Mouse (Mus musculus): ENCODE measurements around the gene Dhrs4. TPM values are rescaled to one million over a fixed set of nuclear protein-coding genes. Genes with fewer than 3 reads are reported as not detected.

Gene Dhrs4
- 153 TPM for polyA plus RNA-seq (2014; fragmentation: Illumina TruSeq; extraction: RNeasy Lipid Tissue Mini Kit (QIAGEN cat#74804); ENCODE audit: low read depth, low replicate concordance)

DNA sequence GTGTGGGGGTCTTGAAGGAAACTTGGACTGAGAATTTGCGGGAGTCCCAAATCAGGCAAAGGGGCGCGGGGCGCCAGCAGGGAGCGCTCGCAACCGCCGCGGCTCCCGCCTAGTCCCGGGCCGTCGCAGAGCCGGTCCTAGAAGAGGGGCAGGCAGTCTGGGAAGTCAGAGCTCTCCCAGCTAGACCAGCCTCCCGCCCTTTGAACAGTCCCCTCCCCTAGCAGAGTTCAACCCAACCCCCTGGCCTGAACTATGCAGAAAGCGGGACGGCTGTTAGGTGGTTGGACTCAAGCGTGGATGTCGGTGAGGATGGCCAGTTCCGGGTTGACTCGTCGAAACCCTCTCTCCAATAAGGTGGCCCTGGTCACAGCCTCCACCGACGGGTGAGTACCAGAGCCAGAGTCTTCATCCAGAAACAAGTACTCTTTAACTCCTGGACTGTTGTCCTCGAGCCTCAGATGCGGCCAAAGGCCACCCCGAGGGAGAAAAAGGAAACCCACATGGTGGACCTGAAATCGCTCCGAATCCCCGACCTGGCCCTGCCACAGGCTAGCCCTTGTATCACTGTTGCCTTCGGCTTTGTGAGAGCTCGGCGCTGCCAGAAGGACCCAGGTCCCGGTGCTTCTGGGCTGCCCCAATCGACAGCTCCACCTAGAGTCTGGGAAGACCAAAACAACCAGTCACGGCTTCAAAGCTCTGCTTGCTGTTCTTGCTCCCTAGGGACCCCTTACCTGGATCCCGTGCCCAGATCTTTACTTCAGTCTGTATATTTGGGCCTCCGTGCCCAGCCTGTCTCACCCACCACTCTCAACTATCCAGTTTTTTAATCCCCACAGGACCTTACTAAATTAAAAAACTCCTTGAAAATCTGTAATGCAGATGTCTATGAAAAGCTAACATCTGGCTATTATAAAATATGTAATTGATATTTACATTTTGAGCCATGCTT lies at the start of gene Dhrs4:
Gene Dhrs4 (plus strand): TSS at position 108 of the 949 bp plus-strand sequence.

DNA sequence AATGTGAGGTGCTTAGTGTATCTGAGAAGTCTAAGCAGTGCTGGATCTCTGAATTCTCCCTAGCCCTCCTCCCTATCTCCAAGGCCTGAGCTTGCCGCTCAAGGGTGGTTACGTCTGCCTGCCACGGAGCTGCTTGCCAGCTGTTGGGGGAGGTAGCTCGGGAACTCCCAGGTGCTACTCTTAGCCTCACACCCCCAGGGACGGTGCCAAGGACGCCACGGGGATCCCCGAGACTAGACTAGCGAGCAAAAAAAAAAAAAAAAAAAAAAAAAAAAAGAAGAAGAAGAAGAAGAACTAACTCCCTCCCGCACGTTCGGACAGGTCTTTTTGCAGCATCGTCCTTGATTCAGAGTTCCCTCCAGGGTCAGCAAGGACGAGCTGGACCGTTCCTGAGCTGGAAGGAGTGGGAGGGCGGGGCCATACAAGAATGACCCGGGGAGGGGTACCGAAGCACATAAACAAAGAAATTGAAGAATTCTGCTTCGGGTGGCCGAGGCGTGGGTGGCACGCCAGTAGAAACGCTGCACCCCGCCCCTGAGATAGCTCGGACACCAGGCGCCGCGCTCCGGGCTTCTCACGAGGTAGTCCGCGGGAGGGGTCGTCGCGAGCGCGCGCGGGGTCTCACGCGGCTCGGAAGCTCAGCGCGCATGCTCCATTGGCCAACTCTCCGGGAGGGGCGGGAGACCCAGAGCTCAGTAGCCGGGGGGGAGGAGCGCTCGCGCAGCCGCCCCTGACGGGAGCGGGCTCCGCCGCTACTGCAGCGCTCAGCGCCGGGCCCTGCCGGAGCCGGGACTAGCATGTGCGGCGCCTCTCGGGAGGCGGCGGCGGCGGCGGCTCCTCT lies 12.0 kb downstream of the Dhrs4 start, which contains the start of gene Carmil3:
Gene Carmil3 (plus strand): TSS at position 291 of the 841 bp plus-strand sequence.

DNA sequence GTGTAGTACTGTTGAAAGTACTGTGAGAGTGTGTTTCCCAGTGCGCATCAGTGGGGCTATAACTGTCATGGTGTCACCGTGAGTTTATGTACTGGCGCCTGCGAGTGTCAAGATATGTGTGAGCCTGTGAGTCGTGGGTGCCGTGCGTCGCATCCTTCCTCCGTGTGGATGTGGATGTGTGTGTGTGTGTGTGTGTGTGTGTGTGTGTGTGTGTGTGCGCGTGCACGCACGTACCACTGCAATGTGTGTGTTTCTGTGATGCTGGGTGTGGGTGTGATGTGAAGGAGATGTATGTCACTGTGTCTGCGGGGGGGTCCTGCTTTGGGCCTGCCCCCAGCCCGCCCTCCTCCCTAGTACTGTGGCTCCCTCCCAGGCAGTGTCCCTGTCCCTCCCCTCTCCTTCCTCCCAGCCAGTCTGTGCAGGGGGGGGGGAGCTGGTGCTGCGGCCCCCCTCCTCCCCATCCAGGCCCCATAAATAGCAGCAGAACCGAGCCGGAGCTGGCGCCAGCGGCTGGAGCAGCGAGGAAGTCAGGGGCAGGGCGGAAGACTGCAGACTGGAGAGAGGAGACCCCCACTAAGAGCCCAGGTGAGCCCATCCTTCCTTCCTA lies 31.7 kb downstream of the Dhrs4 start, which contains the start of gene Cpne6:
Gene Cpne6 (plus strand): TSS at position 321 of the 607 bp plus-strand sequence.

DNA sequence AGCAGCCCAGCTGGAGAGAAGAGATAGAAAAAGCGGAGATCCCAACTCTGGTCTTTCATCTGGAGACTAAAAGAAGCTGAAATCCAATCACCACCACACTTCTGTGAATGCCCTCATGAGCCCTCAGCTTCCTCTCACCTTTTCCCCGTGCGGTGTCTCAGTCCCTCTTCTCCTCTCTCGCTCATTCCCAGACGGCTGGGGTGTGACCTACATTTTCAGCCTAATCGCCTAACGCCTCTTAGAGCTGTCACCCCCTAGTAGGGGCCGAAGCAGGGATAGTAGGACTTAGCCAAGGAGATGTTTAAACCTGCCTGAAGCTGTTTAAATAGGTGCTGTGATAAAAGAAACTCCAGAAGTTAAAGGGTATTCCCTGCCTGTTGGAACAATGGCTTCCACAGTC lies 46.2 kb downstream of the Dhrs4 start, which contains the start of gene Nrl:
Gene Nrl (minus strand): TSS at position 197 of the 400 bp plus-strand sequence.

Other genes starting within 250 kb of the Dhrs4 start
- gene Carmil3, start 11.9 kb downstream of the Dhrs4 start, polyA plus RNA-seq (2014; fragmentation: Illumina TruSeq; extraction: RNeasy Lipid Tissue Mini Kit (QIAGEN cat#74804); ENCODE audit: low read depth, low replicate concordance): not detected
- not detected for gene Cpne6, start 31.7 kb downstream of the Dhrs4 start, polyA plus RNA-seq (2014; fragmentation: Illumina TruSeq; extraction: RNeasy Lipid Tissue Mini Kit (QIAGEN cat#74804); ENCODE audit: low read depth, low replicate concordance)
- gene Nrl, start 46.2 kb downstream of the Dhrs4 start, polyA plus RNA-seq (2014; fragmentation: Illumina TruSeq; extraction: RNeasy Lipid Tissue Mini Kit (QIAGEN cat#74804); ENCODE audit: low read depth, low replicate concordance): not detected
- 2.1 TPM for gene Pck2, start 61.5 kb downstream of the Dhrs4 start, polyA plus RNA-seq (2014; fragmentation: Illumina TruSeq; extraction: RNeasy Lipid Tissue Mini Kit (QIAGEN cat#74804); ENCODE audit: low read depth, low replicate concordance)
- 33.8 TPM for gene Dcaf11, start 81.2 kb downstream of the Dhrs4 start, polyA plus RNA-seq (2014; fragmentation: Illumina TruSeq; extraction: RNeasy Lipid Tissue Mini Kit (QIAGEN cat#74804); ENCODE audit: low read depth, low replicate concordance)
- not detected for gene A730061H03Rik, start 81.6 kb downstream of the Dhrs4 start, polyA plus RNA-seq (2014; fragmentation: Illumina TruSeq; extraction: RNeasy Lipid Tissue Mini Kit (QIAGEN cat#74804); ENCODE audit: low read depth, low replicate concordance)
- gene Fitm1, start 96.9 kb downstream of the Dhrs4 start, polyA plus RNA-seq (2014; fragmentation: Illumina TruSeq; extraction: RNeasy Lipid Tissue Mini Kit (QIAGEN cat#74804); ENCODE audit: low read depth, low replicate concordance): not detected
- gene Psme1, start 99.4 kb downstream of the Dhrs4 start, polyA plus RNA-seq (2014; fragmentation: Illumina TruSeq; extraction: RNeasy Lipid Tissue Mini Kit (QIAGEN cat#74804); ENCODE audit: low read depth, low replicate concordance): 112 TPM
- 6.6 TPM for gene Emc9, start 106.5 kb downstream of the Dhrs4 start, polyA plus RNA-seq (2014; fragmentation: Illumina TruSeq; extraction: RNeasy Lipid Tissue Mini Kit (QIAGEN cat#74804); ENCODE audit: low read depth, low replicate concordance)
- gene Psme2, start 112.4 kb downstream of the Dhrs4 start, polyA plus RNA-seq (2014; fragmentation: Illumina TruSeq; extraction: RNeasy Lipid Tissue Mini Kit (QIAGEN cat#74804); ENCODE audit: low read depth, low replicate concordance): 55.1 TPM
- 1.1 TPM for gene Rnf31, start 113.0 kb downstream of the Dhrs4 start, polyA plus RNA-seq (2014; fragmentation: Illumina TruSeq; extraction: RNeasy Lipid Tissue Mini Kit (QIAGEN cat#74804); ENCODE audit: low read depth, low replicate concordance)
- 18.5 TPM for gene Irf9, start 124.8 kb downstream of the Dhrs4 start, polyA plus RNA-seq (2014; fragmentation: Illumina TruSeq; extraction: RNeasy Lipid Tissue Mini Kit (QIAGEN cat#74804); ENCODE audit: low read depth, low replicate concordance)
- 0.53 TPM for gene Rec8, start 139.3 kb downstream of the Dhrs4 start, polyA plus RNA-seq (2014; fragmentation: Illumina TruSeq; extraction: RNeasy Lipid Tissue Mini Kit (QIAGEN cat#74804); ENCODE audit: low read depth, low replicate concordance)
- gene Ipo4, start 157.2 kb downstream of the Dhrs4 start, polyA plus RNA-seq (2014; fragmentation: Illumina TruSeq; extraction: RNeasy Lipid Tissue Mini Kit (QIAGEN cat#74804); ENCODE audit: low read depth, low replicate concordance): 5.9 TPM
- gene Gm49378, start 159.1 kb downstream of the Dhrs4 start, polyA plus RNA-seq (2014; fragmentation: Illumina TruSeq; extraction: RNeasy Lipid Tissue Mini Kit (QIAGEN cat#74804); ENCODE audit: low read depth, low replicate concordance): 0.24 TPM
- 44.5 TPM for gene Tm9sf1, start 165.0 kb downstream of the Dhrs4 start, polyA plus RNA-seq (2014; fragmentation: Illumina TruSeq; extraction: RNeasy Lipid Tissue Mini Kit (QIAGEN cat#74804); ENCODE audit: low read depth, low replicate concordance)
- not detected for gene Tssk4, start 171.4 kb downstream of the Dhrs4 start, polyA plus RNA-seq (2014; fragmentation: Illumina TruSeq; extraction: RNeasy Lipid Tissue Mini Kit (QIAGEN cat#74804); ENCODE audit: low read depth, low replicate concordance)
- gene Mdp1, start 181.8 kb downstream of the Dhrs4 start, polyA plus RNA-seq (2014; fragmentation: Illumina TruSeq; extraction: RNeasy Lipid Tissue Mini Kit (QIAGEN cat#74804); ENCODE audit: low read depth, low replicate concordance): 20.2 TPM
- 33.6 TPM for gene Gmpr2, start 193.2 kb downstream of the Dhrs4 start, polyA plus RNA-seq (2014; fragmentation: Illumina TruSeq; extraction: RNeasy Lipid Tissue Mini Kit (QIAGEN cat#74804); ENCODE audit: low read depth, low replicate concordance)
- 55.2 TPM for gene Nedd8, start 193.4 kb downstream of the Dhrs4 start, polyA plus RNA-seq (2014; fragmentation: Illumina TruSeq; extraction: RNeasy Lipid Tissue Mini Kit (QIAGEN cat#74804); ENCODE audit: low read depth, low replicate concordance)
- 7.2 TPM for gene Tinf2, start 203.1 kb downstream of the Dhrs4 start, polyA plus RNA-seq (2014; fragmentation: Illumina TruSeq; extraction: RNeasy Lipid Tissue Mini Kit (QIAGEN cat#74804); ENCODE audit: low read depth, low replicate concordance)
- 1.2 TPM for gene Tgm1, start 235.2 kb downstream of the Dhrs4 start, polyA plus RNA-seq (2014; fragmentation: Illumina TruSeq; extraction: RNeasy Lipid Tissue Mini Kit (QIAGEN cat#74804); ENCODE audit: low read depth, low replicate concordance)
- 0.65 TPM for gene Rabggta, start 243.5 kb downstream of the Dhrs4 start, polyA plus RNA-seq (2014; fragmentation: Illumina TruSeq; extraction: RNeasy Lipid Tissue Mini Kit (QIAGEN cat#74804); ENCODE audit: low read depth, low replicate concordance)

Measured in kidney, adult 10 weeks (tissue).